Mouse (Mus musculus): ENCODE measurements around the gene Gap43. TPM values are rescaled to one million over a fixed set of nuclear protein-coding genes. Genes with fewer than 3 reads are reported as not detected.

The Gap43 gene
- polyA plus RNA-seq, 1 experiment from 2014 or later, result 375 TPM

- 87% methylated on average over 5 of the region's 5 CpGs for WGBS
- ATAC-seq (ENCODE audit: low FRiP score) (no peak), DNase-seq (ENCODE audit: low spot score) (no peak)
- Histone ChIP-seq H3K36me3 (ENCODE audit: control insufficient read depth, insufficient read depth, low read length) (no peaks in the 10 kb centered on the region), H3K27ac (ENCODE audit: low read depth, low read length) (no peak overlapping the region), H3K9ac (ENCODE audit: low read depth, low read length) (no peak overlapping the region), H3K4me3 (ENCODE audit: low read depth, low read length) (no peak overlapping the region), H3K27me3 (ENCODE audit: control insufficient read depth, insufficient read depth, low read length) (no peaks in the 10 kb centered on the region), H3K9me3 (ENCODE audit: control insufficient read depth, low read length) (no peaks in the 10 kb centered on the region), H3K4me1 (replicated peaks; ENCODE audit: control insufficient read depth, insufficient read depth, low read length) (no peaks in the 10 kb centered on the region), H3K4me2 (replicated peaks; ENCODE audit: low read depth, low read length) (no peak overlapping the region)
These were observed 21.1 kb downstream of the Gap43 start for GRCm38 (mm10) chr16:42319365-42319764.

GRCm38 (mm10) chr16:42312125-42312524, 28.3 kb downstream of the Gap43 start:
- no peak overlapping the region for H3K27ac ChIP-seq (ENCODE audit: low read depth, low read length)
- no peaks in the 10 kb centered on the region for H3K9me3 ChIP-seq (ENCODE audit: control insufficient read depth, low read length)
- no peak overlapping the region for H3K4me2 ChIP-seq (replicated peaks; ENCODE audit: low read depth, low read length)
- H3K4me1 ChIP-seq (replicated peaks; ENCODE audit: control insufficient read depth, insufficient read depth, low read length), result no peaks in the 10 kb centered on the region
- no peak overlapping the region for H3K9ac ChIP-seq (ENCODE audit: low read depth, low read length)
- no peak for ATAC-seq (ENCODE audit: low FRiP score)
- no peak for DNase-seq (ENCODE audit: low spot score)
- no peak overlapping the region for H3K4me3 ChIP-seq (ENCODE audit: low read depth, low read length)
- no peaks in the 10 kb centered on the region for H3K36me3 ChIP-seq (ENCODE audit: control insufficient read depth, insufficient read depth, low read length)
- no peaks in the 10 kb centered on the region for H3K27me3 ChIP-seq (ENCODE audit: control insufficient read depth, insufficient read depth, low read length)
- 93% methylated on average over 1 of the region's 1 CpGs for WGBS

GRCm38 (mm10) chr16:42308761-42309160, 31.7 kb downstream of the Gap43 start:
- Histone ChIP-seq H3K9me3 (ENCODE audit: control insufficient read depth, low read length) (no peaks in the 10 kb centered on the region), H3K4me2 (replicated peaks; ENCODE audit: low read depth, low read length) (no peak overlapping the region), H3K9ac (ENCODE audit: low read depth, low read length) (no peak overlapping the region), H3K4me3 (ENCODE audit: low read depth, low read length) (no peak overlapping the region), H3K27ac (ENCODE audit: low read depth, low read length) (no peak overlapping the region), H3K4me1 (replicated peaks; ENCODE audit: control insufficient read depth, insufficient read depth, low read length) (peaks cover 3% of the 10 kb centered on the region; the same call in 1 of the 2 replicates), H3K27me3 (ENCODE audit: control insufficient read depth, insufficient read depth, low read length) (no peaks in the 10 kb centered on the region), H3K36me3 (ENCODE audit: control insufficient read depth, insufficient read depth, low read length) (no peaks in the 10 kb centered on the region)
- DNase-seq (ENCODE audit: low spot score) (no peak), ATAC-seq (ENCODE audit: low FRiP score) (no peak)
- WGBS, result 67% methylated on average over 1 of the region's 1 CpGs

GRCm38 (mm10) chr16:42305934-42306701, 34.3 kb downstream of the Gap43 start:
- 3% methylated on average over 14 of the region's 14 CpGs for WGBS
- H3K4me1 ChIP-seq (replicated peaks; ENCODE audit: control insufficient read depth, insufficient read depth, low read length), result peaks cover 3% of the 10 kb centered on the region; the same call in 1 of the 2 replicates
- no peaks in the 10 kb centered on the region for H3K9me3 ChIP-seq (ENCODE audit: control insufficient read depth, low read length)
- peak overlapping the region; percentile 37 for H3K27ac ChIP-seq (ENCODE audit: low read depth, low read length)
- peak overlapping the region; percentile 45 for H3K9ac ChIP-seq (ENCODE audit: low read depth, low read length)
- peak overlapping the region; percentile 52 for H3K4me2 ChIP-seq (replicated peaks; ENCODE audit: low read depth, low read length)
- no peaks in the 10 kb centered on the region for H3K27me3 ChIP-seq (ENCODE audit: control insufficient read depth, insufficient read depth, low read length)
- peak; percentile 80 for DNase-seq (ENCODE audit: low spot score)
- H3K36me3 ChIP-seq (ENCODE audit: control insufficient read depth, insufficient read depth, low read length), result no peaks in the 10 kb centered on the region
- peak overlapping the region; percentile 18 for H3K4me3 ChIP-seq (ENCODE audit: low read depth, low read length)
- peak; percentile 92 for ATAC-seq (ENCODE audit: low FRiP score)

- Histone ChIP-seq H3K4me3 (ENCODE audit: low read depth, low read length) (no peak overlapping the region), H3K36me3 (ENCODE audit: control insufficient read depth, insufficient read depth, low read length) (no peaks in the 10 kb centered on the region), H3K4me1 (replicated peaks; ENCODE audit: control insufficient read depth, insufficient read depth, low read length) (peaks cover 3% of the 10 kb centered on the region; the same call in 1 of the 2 replicates), H3K4me2 (replicated peaks; ENCODE audit: low read depth, low read length) (no peak overlapping the region), H3K27ac (ENCODE audit: low read depth, low read length) (no peak overlapping the region), H3K9me3 (ENCODE audit: control insufficient read depth, low read length) (no peaks in the 10 kb centered on the region), H3K27me3 (ENCODE audit: control insufficient read depth, insufficient read depth, low read length) (no peaks in the 10 kb centered on the region), H3K9ac (ENCODE audit: low read depth, low read length) (no peak overlapping the region)
- WGBS, result 69% methylated on average over 6 of the region's 6 CpGs
- no peak for ATAC-seq (ENCODE audit: low FRiP score)
- DNase-seq (ENCODE audit: low spot score), result peak; percentile 23
These were observed 37.0 kb downstream of the Gap43 start for GRCm38 (mm10) chr16:42303461-42303860.

GRCm38 (mm10) chr16:42294481-42294880, 46.0 kb downstream of the Gap43 start:
- Histone ChIP-seq H3K4me1 (replicated peaks; ENCODE audit: control insufficient read depth, insufficient read depth, low read length) (no peaks in the 10 kb centered on the region), H3K9ac (ENCODE audit: low read depth, low read length) (no peak overlapping the region), H3K27me3 (ENCODE audit: control insufficient read depth, insufficient read depth, low read length) (no peaks in the 10 kb centered on the region), H3K9me3 (ENCODE audit: control insufficient read depth, low read length) (no peaks in the 10 kb centered on the region), H3K4me3 (ENCODE audit: low read depth, low read length) (no peak overlapping the region), H3K27ac (ENCODE audit: low read depth, low read length) (no peak overlapping the region), H3K4me2 (replicated peaks; ENCODE audit: low read depth, low read length) (no peak overlapping the region), H3K36me3 (ENCODE audit: control insufficient read depth, insufficient read depth, low read length) (no peaks in the 10 kb centered on the region)
- DNase-seq (ENCODE audit: low spot score) (no peak), ATAC-seq (ENCODE audit: low FRiP score) (no peak)
- WGBS, result 92% methylated on average over 5 of the region's 5 CpGs

- no peaks in the 10 kb centered on the region for H3K27me3 ChIP-seq (ENCODE audit: control insufficient read depth, insufficient read depth, low read length)
- DNase-seq (ENCODE audit: low spot score) (no peak), ATAC-seq (ENCODE audit: low FRiP score) (no peak)
- H3K9me3 ChIP-seq (ENCODE audit: control insufficient read depth, low read length), result no peaks in the 10 kb centered on the region
- 85% methylated on average over 2 of the region's 2 CpGs for WGBS
- no peak overlapping the region for H3K9ac ChIP-seq (ENCODE audit: low read depth, low read length)
- H3K27ac ChIP-seq (ENCODE audit: low read depth, low read length), result no peak overlapping the region
- H3K4me1 ChIP-seq (replicated peaks; ENCODE audit: control insufficient read depth, insufficient read depth, low read length), result no peaks in the 10 kb centered on the region
- no peak overlapping the region for H3K4me2 ChIP-seq (replicated peaks; ENCODE audit: low read depth, low read length)
- H3K4me3 ChIP-seq (ENCODE audit: low read depth, low read length), result no peak overlapping the region
- H3K36me3 ChIP-seq (ENCODE audit: control insufficient read depth, insufficient read depth, low read length), result no peaks in the 10 kb centered on the region
These were observed 46.4 kb downstream of the Gap43 start for GRCm38 (mm10) chr16:42294056-42294455.

GRCm38 (mm10) chr16:42291572-42291971, 48.9 kb downstream of the Gap43 start:
- Histone ChIP-seq H3K9me3 (ENCODE audit: control insufficient read depth, low read length) (no peaks in the 10 kb centered on the region), H3K4me3 (ENCODE audit: low read depth, low read length) (no peak overlapping the region), H3K9ac (ENCODE audit: low read depth, low read length) (no peak overlapping the region), H3K4me1 (replicated peaks; ENCODE audit: control insufficient read depth, insufficient read depth, low read length) (no peaks in the 10 kb centered on the region), H3K27me3 (ENCODE audit: control insufficient read depth, insufficient read depth, low read length) (no peaks in the 10 kb centered on the region), H3K27ac (ENCODE audit: low read depth, low read length) (no peak overlapping the region), H3K4me2 (replicated peaks; ENCODE audit: low read depth, low read length) (no peak overlapping the region), H3K36me3 (ENCODE audit: control insufficient read depth, insufficient read depth, low read length) (no peaks in the 10 kb centered on the region)
- no peak for DNase-seq (ENCODE audit: low spot score)
- WGBS, result 80% methylated on average over 8 of the region's 8 CpGs
- no peak for ATAC-seq (ENCODE audit: low FRiP score)

GRCm38 (mm10) chr16:42284005-42284404, 56.4 kb downstream of the Gap43 start:
- no peak overlapping the region for H3K4me3 ChIP-seq (ENCODE audit: low read depth, low read length)
- no peaks in the 10 kb centered on the region for H3K9me3 ChIP-seq (ENCODE audit: control insufficient read depth, low read length)
- no peak overlapping the region for H3K9ac ChIP-seq (ENCODE audit: low read depth, low read length)
- H3K4me2 ChIP-seq (replicated peaks; ENCODE audit: low read depth, low read length), result no peak overlapping the region
- H3K27ac ChIP-seq (ENCODE audit: low read depth, low read length), result no peak overlapping the region
- WGBS, result 94% methylated on average over 3 of the region's 3 CpGs
- ATAC-seq (ENCODE audit: low FRiP score) (no peak), DNase-seq (ENCODE audit: low spot score) (no peak)
- no peaks in the 10 kb centered on the region; the same call in 1 of the 2 replicates for H3K36me3 ChIP-seq (ENCODE audit: control insufficient read depth, insufficient read depth, low read length)
- H3K27me3 ChIP-seq (ENCODE audit: control insufficient read depth, insufficient read depth, low read length), result no peaks in the 10 kb centered on the region
- no peaks in the 10 kb centered on the region for H3K4me1 ChIP-seq (replicated peaks; ENCODE audit: control insufficient read depth, insufficient read depth, low read length)
